Mouse (Mus musculus) MEL (cell line): ENCODE results near the gene Olfr1162. TPM values are rescaled to one million over a fixed set of nuclear protein-coding genes. Genes with fewer than 3 reads are reported as not detected.
"Not testable (repeated sequence)": the region's sequence is repeated elsewhere in the genome, so short reads cannot be mapped to it uniquely, and the experiment has no call there.

Experiments used
- DNase-seq: peaks from one replicate; pipeline ENCODE4 v3.0.0; 2011; ENCODE audit warnings: low read depth, low spot score
- H3K27ac ChIP-seq: 2 replicates; pipeline ENCODE4 v1.5.1; 2012; ENCODE audit warnings: low read depth, mild to moderate bottlenecking, control low read depth, low read length, moderate library complexity; ENCODE audit not compliant: control insufficient read depth
- H3K27me3 ChIP-seq, 2 experiments: fragments of 150-350 bp in 1 of 2; sonication (generic) in 1 of 2; 2 replicates each; pipeline ENCODE4 v1.6.1; 2012; ENCODE audit warnings: low read length in 2 of 2, mild to moderate bottlenecking in 2 of 2, improper control_type of control experiment in 1 of 2, moderate library complexity in 1 of 2; ENCODE audit not compliant: insufficient read depth in 2 of 2, control insufficient read depth in 1 of 2
- H3K36me3 ChIP-seq, 2 experiments: 2 replicates each; pipeline ENCODE4 v1.6.1; 2012 to 2014; ENCODE audit warnings: low read length in 2 of 2, improper control_type of control experiment in 1 of 2, inconsistent platforms in 1 of 2, mild to moderate bottlenecking in 1 of 2; ENCODE audit not compliant: insufficient read depth in 2 of 2, control insufficient read depth in 1 of 2
- H3K4me1 ChIP-seq, 2 experiments: fragments of 150-350 bp in 1 of 2; sonication (generic) in 1 of 2; 2 replicates each; pipeline ENCODE4 v1.6.1; 2012; ENCODE audit warnings: low read length in 2 of 2, improper control_type of control experiment in 1 of 2, mild to moderate bottlenecking in 1 of 2; ENCODE audit not compliant: insufficient read depth in 2 of 2, control insufficient read depth in 1 of 2
- H3K4me3 ChIP-seq, 2 experiments: fragments of 150-350 bp in 1 of 2; sonication (generic) in 1 of 2; 2 replicates each; pipeline ENCODE4 v1.5.1; 2012; ENCODE audit warnings: low read depth in 2 of 2, low read length in 2 of 2, mild to moderate bottlenecking in 2 of 2, moderate library complexity in 2 of 2, control low read depth in 1 of 2, improper control_type of control experiment in 1 of 2; ENCODE audit not compliant: control insufficient read depth in 1 of 2, insufficient read depth in 1 of 2
- H3K79me2 ChIP-seq: 2 replicates; pipeline ENCODE4 v1.6.1; 2012; ENCODE audit warnings: mild to moderate bottlenecking, low read length, moderate library complexity; ENCODE audit not compliant: control insufficient read depth, poor library complexity, insufficient read depth
- H3K9ac ChIP-seq: 2 replicates; pipeline ENCODE4 v1.6.1; 2012; ENCODE audit warnings: low read depth, mild to moderate bottlenecking, control low read depth, low read length, moderate library complexity; ENCODE audit not compliant: control insufficient read depth, poor library complexity, severe bottlenecking
- H3K9me3 ChIP-seq: fragments of 150-350 bp; sonication (generic); replicated peaks from 2 replicates; pipeline ENCODE4 v1.6.1; 2012; ENCODE audit warnings: mild to moderate bottlenecking, low read length, improper control_type of control experiment, moderate library complexity; ENCODE audit not compliant: insufficient read depth
- CTCF ChIP-seq, 3 experiments: IDR thresholded peaks in 2 of 3; conservative IDR thresholded peaks in 1 of 3; 2 replicates each; pipeline ENCODE4 v1.5.1; 2011 to 2012; ENCODE audit warnings: low read length in 3 of 3, low read depth in 2 of 3, mild to moderate bottlenecking in 2 of 3, improper control_type of control experiment in 1 of 3, inconsistent platforms in 1 of 3, mixed read lengths in 1 of 3, moderate library complexity in 1 of 3; ENCODE audit not compliant: control insufficient read depth in 1 of 3, insufficient read depth in 1 of 3, poor library complexity in 1 of 3, severe bottlenecking in 1 of 3
- E2F4 ChIP-seq: IDR thresholded peaks from 2 replicates; pipeline ENCODE4 v1.6.1; 2011; ENCODE audit warnings: low read depth, low read length, improper control_type of control experiment, borderline replicate concordance
- EP300 ChIP-seq, 2 experiments: IDR thresholded peaks; 2 replicates each; pipeline ENCODE4 v1.6.1; 2011; ENCODE audit warnings: improper control_type of control experiment in 2 of 2, low read length in 2 of 2, low read depth in 1 of 2, mild to moderate bottlenecking in 1 of 2
- ETS1 ChIP-seq: IDR thresholded peaks from 2 replicates; pipeline ENCODE4 v1.6.1; 2012; ENCODE audit warnings: low read depth, mild to moderate bottlenecking, inconsistent platforms, low read length, improper control_type of control experiment, moderate library complexity
- HCFC1 ChIP-seq: IDR thresholded peaks from 2 replicates; pipeline ENCODE4 v1.6.1; 2012; ENCODE audit warnings: low read depth, mild to moderate bottlenecking, inconsistent platforms, low read length, improper control_type of control experiment, moderate library complexity
- MAFK ChIP-seq: IDR thresholded peaks from 2 replicates; pipeline ENCODE4 v1.6.1; 2011; ENCODE audit warnings: low read depth, mild to moderate bottlenecking, low read length, improper control_type of control experiment, borderline replicate concordance
- MAZ ChIP-seq: IDR thresholded peaks from 2 replicates; pipeline ENCODE4 v1.6.1; 2012; ENCODE audit warnings: low read depth, mild to moderate bottlenecking, inconsistent platforms, low read length, improper control_type of control experiment
- MEF2A ChIP-seq: IDR thresholded peaks from 2 replicates; pipeline ENCODE4 v1.6.1; 2014; ENCODE audit warnings: low read depth, mild to moderate bottlenecking, inconsistent platforms, low read length, improper control_type of control experiment; ENCODE audit not compliant: poor library complexity, insufficient replicate concordance, severe bottlenecking; ENCODE audit errors: extremely low read depth
- MYC ChIP-seq: IDR thresholded peaks from 2 replicates; pipeline ENCODE4 v1.6.1; 2011; ENCODE audit warnings: low read depth, mild to moderate bottlenecking, low read length, improper control_type of control experiment, moderate library complexity
- NRF1 ChIP-seq: IDR thresholded peaks from 2 replicates; pipeline ENCODE4 v1.6.1; 2014; ENCODE audit warnings: low read depth, mild to moderate bottlenecking, inconsistent platforms, low read length, improper control_type of control experiment, moderate library complexity; ENCODE audit not compliant: poor library complexity, insufficient read depth, severe bottlenecking
- POLR2AphosphoS5 ChIP-seq: IDR thresholded peaks from 2 replicates; pipeline ENCODE4 v1.6.1; 2012; ENCODE audit warnings: low read depth, borderline replicate concordance, mild to moderate bottlenecking, inconsistent platforms, low read length, moderate library complexity, mixed read lengths
- RCOR1 ChIP-seq: IDR thresholded peaks from 2 replicates; pipeline ENCODE4 v1.6.1; 2012; ENCODE audit warnings: low read depth, mild to moderate bottlenecking, inconsistent platforms, low read length, improper control_type of control experiment
- SMC3 ChIP-seq: IDR thresholded peaks from 2 replicates; pipeline ENCODE4 v1.6.1; 2011; ENCODE audit warnings: low read depth, low read length, improper control_type of control experiment
- UBTF ChIP-seq: IDR thresholded peaks from 2 replicates; pipeline ENCODE4 v1.6.1; 2012; ENCODE audit warnings: low read depth, mild to moderate bottlenecking, inconsistent platforms, low read length, improper control_type of control experiment, moderate library complexity, borderline replicate concordance; ENCODE audit not compliant: insufficient read depth
- ZKSCAN1 ChIP-seq: IDR thresholded peaks from 2 replicates; pipeline ENCODE4 v1.6.1; 2012; ENCODE audit warnings: low read depth, mild to moderate bottlenecking, inconsistent platforms, low read length, improper control_type of control experiment, moderate library complexity
- ZNF384 ChIP-seq: IDR thresholded peaks from 2 replicates; pipeline ENCODE4 v1.6.1; 2012; ENCODE audit warnings: low read depth, mild to moderate bottlenecking, inconsistent platforms, low read length, improper control_type of control experiment
- polyA plus RNA-seq, 2 experiments: library from polyadenylated mRNA; stranded (reverse) in 1 of 2; unstranded in 1 of 2; fragments of >175 nt in 1 of 2; fragments of >200 nt in 1 of 2; gene quantifications; 2 replicates each; pipeline versions ENCODE4 v1.2.1 to v1.2.4; 2012; ENCODE audit warnings: low replicate concordance in 2 of 2, low read depth in 1 of 2; ENCODE audit not compliant: insufficient read length in 2 of 2, insufficient read depth in 1 of 2, missing spikeins in 1 of 2
- total RNA-seq: library from RNA; depleted of rRNA; stranded (reverse); fragments of 300-350 nt; gene quantifications from 2 replicates; pipeline ENCODE4 v1.2.3, GENCODE M21; 2012

Gene Olfr1162
- total and polyA plus RNA-seq, 3 experiments = not detected

- Histone ChIP-seq H3K27me3 (no peaks in the 10 kb centered on the region), H3K9me3 (no peaks in the 10 kb centered on the region)
- DNase-seq = no peak
These were observed 12.7 kb upstream of the Olfr1162 start for GRCm38 (mm10) chr2:88063587-88063986.

GRCm38 (mm10) chr2:88037599-88037998 is 13.3 kb downstream of the Olfr1162 start, which contains the start of gene Olfr73:
Gene Olfr73, minus strand, starts transcription at chr2:88037699.
- TF ChIP-seq ZKSCAN1 (no peak), MAZ (no peak), MEF2A (no peak), POLR2AphosphoS5 (no peak), CTCF (IDR thresholded peaks at IDR 0.05 in 2 of 3, conservative IDR thresholded peaks at IDR 0.05 in 1 of 3; ENCODE audit: control insufficient read depth in 1 of 3, insufficient read depth in 1 of 3, low read depth in 2 of 3, low read length in 3 of 3, poor library complexity in 1 of 3, severe bottlenecking in 1 of 3) (no peak), MYC (no peak), MAFK (no peak), HCFC1 (no peak), RCOR1 (no peak), NRF1 (no peak), ZNF384 (no peak), SMC3 (no peak), UBTF (no peak), ETS1 (no peak)
- H3K9ac ChIP-seq = no peak within 1 kb of the TSS
- no peaks in the 10 kb centered on the region for H3K4me1 ChIP-seq

More at GRCm38 (mm10) chr2:88063587-88063986, 12.7 kb upstream of the Olfr1162 start:
- H3K79me2 ChIP-seq = no peaks in the 10 kb centered on the region
- TF ChIP-seq POLR2AphosphoS5 (no peak), SMC3 (no peak), ZNF384 (no peak), E2F4 (no peak), EP300 (IDR thresholded peaks at IDR 0.05; ENCODE audit: low read depth in 1 of 2, low read length in 2 of 2) (no peak)
- TF ChIP-seq, all 39 proteins: peak for 0
- H3K4me1 ChIP-seq = no peaks in the 10 kb centered on the region
- H3K9ac ChIP-seq = no peak overlapping the region
- H3K4me3 ChIP-seq = no peak overlapping the region
- H3K27ac ChIP-seq = no peak overlapping the region
- H3K36me3 ChIP-seq = no peaks in the 10 kb centered on the region

GRCm38 (mm10) chr2:88022474-88022873 is 28.5 kb downstream of the Olfr1162 start, which contains the start of gene Olfr1161:
Gene Olfr1161, plus strand, starts transcription at chr2:88022774.
- H3K27me3 ChIP-seq, DNase-seq, H3K9me3 ChIP-seq: not testable (repeated sequence)

More at GRCm38 (mm10) chr2:88037599-88037998, 13.3 kb downstream of the Olfr1162 start, which contains the start of gene Olfr73:
- Histone ChIP-seq H3K4me3 (no peak within 1 kb of the TSS), H3K9me3 (no peaks in the 10 kb centered on the region), H3K27ac (no peak within 1 kb of the TSS), H3K79me2 (no peaks in the 10 kb centered on the region), H3K36me3 (no peaks in the 10 kb centered on the region), H3K27me3 (no peaks in the 10 kb centered on the region)
- no peak for DNase-seq

More at GRCm38 (mm10) chr2:88022474-88022873, 28.5 kb downstream of the Olfr1162 start, which contains the start of gene Olfr1161:
- H3K36me3 ChIP-seq, H3K79me2 ChIP-seq, H3K4me1 ChIP-seq, H3K4me3 ChIP-seq, H3K27ac ChIP-seq, H3K9ac ChIP-seq: not testable (repeated sequence)
